Mouse (Mus musculus): ENCODE measurements at regions not wholly inside any gene's neighbourhood (a gene's known extent, or its start where the extent isn't known, plus 50 kb on each side); places are given as distances from the start of the nearest gene placed in this dataset.

DNA sequence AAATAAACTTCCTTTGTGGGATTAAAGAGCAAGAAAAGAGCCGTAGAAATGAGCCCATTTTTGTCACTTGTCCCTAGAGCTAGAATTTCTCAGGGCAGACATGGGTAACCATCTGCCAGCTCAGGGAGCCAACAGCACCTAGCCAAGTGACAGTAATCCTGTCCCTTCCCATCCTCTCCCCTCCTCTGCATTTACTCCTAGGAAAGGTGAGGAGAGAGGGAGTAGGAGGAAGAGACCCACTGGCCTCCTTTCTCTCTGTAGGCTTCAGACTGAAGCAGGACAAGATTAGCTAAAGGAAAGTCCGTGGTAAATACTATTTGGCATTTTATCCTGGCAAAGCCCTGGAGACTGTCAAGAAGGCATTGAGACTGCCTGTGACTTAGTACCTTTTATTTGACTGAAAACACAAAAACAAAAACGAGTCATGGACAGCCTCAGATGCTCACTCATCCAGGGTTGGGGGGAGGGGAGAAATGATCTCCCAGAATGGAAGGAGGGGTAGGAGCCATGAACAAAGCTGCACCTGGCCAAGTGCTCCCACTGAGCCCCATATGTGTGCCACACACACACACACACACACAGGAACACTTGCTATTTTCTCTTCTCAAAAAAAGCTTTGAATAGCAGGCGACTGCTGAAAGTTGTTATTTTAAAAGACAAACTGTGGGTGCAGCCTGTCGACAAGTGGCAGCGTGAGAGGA is 136.6 kb upstream of the Zfand5 start:
- H3K27ac ChIP-seq (ENCODE audit: insufficient read depth, low read length): no peak overlapping the region
- no peak overlapping the region for H3K9ac ChIP-seq (ENCODE audit: low read depth, poor library complexity, severe bottlenecking)
- no peaks in the 10 kb centered on the region for H3K27me3 ChIP-seq (ENCODE audit: control insufficient read depth, insufficient read depth, low read length, poor library complexity, severe bottlenecking)
- no peak for TF ChIP-seq POLR2A (IDR thresholded peaks at IDR 0.05; ENCODE audit: insufficient read depth, low read length)
- no peak for TF ChIP-seq EP300 (IDR thresholded peaks at IDR 0.05; ENCODE audit: insufficient read depth, low read depth, low read length)
- TF ChIP-seq CTCF (IDR thresholded peaks at IDR 0.05; ENCODE audit: low read depth, low read length): no peak
- H3K36me3 ChIP-seq (ENCODE audit: control insufficient read depth, insufficient read depth, low read length, poor library complexity, severe bottlenecking): no peaks in the 10 kb centered on the region
- H3K4me1 ChIP-seq (ENCODE audit: control insufficient read depth, insufficient read depth, low read length): peaks cover 1% of the 10 kb centered on the region
- no peaks in the 10 kb centered on the region for H3K9me3 ChIP-seq (replicated peaks; ENCODE audit: control insufficient read depth, insufficient read depth, low read length, poor library complexity, severe bottlenecking)
- no peak overlapping the region for H3K4me3 ChIP-seq (ENCODE audit: low read depth, low read length)

DNA sequence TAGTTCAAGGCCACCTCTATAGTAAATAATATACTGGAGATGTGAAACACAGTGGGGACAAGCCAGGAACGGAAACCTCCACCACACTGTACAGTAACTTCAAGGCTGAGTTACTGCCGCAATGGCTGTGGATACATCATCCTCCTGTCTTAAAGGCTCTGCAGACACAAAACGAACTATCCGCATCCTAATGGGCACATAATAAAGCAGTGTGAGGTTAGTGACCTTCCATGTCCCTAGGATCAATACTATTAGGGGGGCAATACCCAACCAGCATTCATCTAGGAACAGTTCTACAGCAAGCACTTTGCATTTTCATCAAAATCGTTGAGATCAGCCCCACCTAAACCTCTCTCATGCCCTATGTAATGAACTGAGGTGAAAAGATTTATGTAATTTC is 142.4 kb upstream of the Zfand5 start:
- H3K4me3 ChIP-seq (ENCODE audit: low read depth, low read length): no peak overlapping the region
- H3K9ac ChIP-seq (ENCODE audit: low read depth, poor library complexity, severe bottlenecking): no peak overlapping the region
- no peak overlapping the region for H3K27ac ChIP-seq (ENCODE audit: insufficient read depth, low read length)
- no peaks in the 10 kb centered on the region for H3K4me1 ChIP-seq (ENCODE audit: control insufficient read depth, insufficient read depth, low read length)
- no peaks in the 10 kb centered on the region for H3K36me3 ChIP-seq (ENCODE audit: control insufficient read depth, insufficient read depth, low read length, poor library complexity, severe bottlenecking)
- no peaks in the 10 kb centered on the region for H3K27me3 ChIP-seq (ENCODE audit: control insufficient read depth, insufficient read depth, low read length, poor library complexity, severe bottlenecking)
- no peak for TF ChIP-seq CTCF (IDR thresholded peaks at IDR 0.05; ENCODE audit: low read depth, low read length)
- no peak for TF ChIP-seq EP300 (IDR thresholded peaks at IDR 0.05; ENCODE audit: insufficient read depth, low read depth, low read length)
- TF ChIP-seq POLR2A (IDR thresholded peaks at IDR 0.05; ENCODE audit: insufficient read depth, low read length): no peak
- H3K9me3 ChIP-seq (replicated peaks; ENCODE audit: control insufficient read depth, insufficient read depth, low read length, poor library complexity, severe bottlenecking): no peaks in the 10 kb centered on the region

DNA sequence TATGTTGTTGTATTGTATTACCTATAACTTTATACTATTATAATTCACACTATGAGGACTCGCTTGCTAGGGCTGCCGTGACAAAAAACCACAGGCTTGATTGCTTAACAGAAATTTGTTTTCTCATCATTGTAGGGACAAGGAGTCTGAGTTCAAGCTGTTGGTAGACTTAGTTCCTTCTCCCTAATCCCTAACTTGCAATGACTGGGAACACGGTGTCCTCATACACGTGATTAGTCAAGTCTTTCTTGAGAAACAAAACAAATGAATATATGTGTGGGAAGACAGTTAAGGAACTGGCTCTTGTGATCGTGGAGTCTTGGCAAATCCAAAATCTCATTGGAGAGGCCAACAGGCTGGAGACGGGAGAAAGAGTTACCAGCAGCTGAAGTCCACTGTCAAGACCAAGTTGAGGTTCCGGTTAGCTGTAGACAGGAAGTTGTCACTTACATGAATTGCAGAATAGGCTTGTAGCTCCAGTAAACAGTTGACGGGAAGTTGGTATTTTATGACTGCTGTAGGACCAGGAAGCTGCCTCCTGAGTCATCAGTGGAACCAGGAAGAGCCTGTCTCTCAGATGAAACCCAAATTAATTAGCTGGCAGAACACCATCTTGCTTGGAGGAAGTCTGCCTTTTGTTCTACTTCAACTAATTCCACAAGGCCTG is 144.9 kb upstream of the Zfand5 start:
- H3K9ac ChIP-seq (ENCODE audit: low read depth, poor library complexity, severe bottlenecking): no peak overlapping the region
- no peaks in the 10 kb centered on the region for H3K4me1 ChIP-seq (ENCODE audit: control insufficient read depth, insufficient read depth, low read length)
- H3K4me3 ChIP-seq (ENCODE audit: low read depth, low read length): no peak overlapping the region
- H3K36me3 ChIP-seq (ENCODE audit: control insufficient read depth, insufficient read depth, low read length, poor library complexity, severe bottlenecking): no peaks in the 10 kb centered on the region
- H3K9me3 ChIP-seq (replicated peaks; ENCODE audit: control insufficient read depth, insufficient read depth, low read length, poor library complexity, severe bottlenecking): no peaks in the 10 kb centered on the region
- TF ChIP-seq CTCF (IDR thresholded peaks at IDR 0.05; ENCODE audit: low read depth, low read length): no peak
- TF ChIP-seq POLR2A (IDR thresholded peaks at IDR 0.05; ENCODE audit: insufficient read depth, low read length): no peak
- no peak overlapping the region for H3K27ac ChIP-seq (ENCODE audit: insufficient read depth, low read length)
- H3K27me3 ChIP-seq (ENCODE audit: control insufficient read depth, insufficient read depth, low read length, poor library complexity, severe bottlenecking): no peaks in the 10 kb centered on the region

DNA sequence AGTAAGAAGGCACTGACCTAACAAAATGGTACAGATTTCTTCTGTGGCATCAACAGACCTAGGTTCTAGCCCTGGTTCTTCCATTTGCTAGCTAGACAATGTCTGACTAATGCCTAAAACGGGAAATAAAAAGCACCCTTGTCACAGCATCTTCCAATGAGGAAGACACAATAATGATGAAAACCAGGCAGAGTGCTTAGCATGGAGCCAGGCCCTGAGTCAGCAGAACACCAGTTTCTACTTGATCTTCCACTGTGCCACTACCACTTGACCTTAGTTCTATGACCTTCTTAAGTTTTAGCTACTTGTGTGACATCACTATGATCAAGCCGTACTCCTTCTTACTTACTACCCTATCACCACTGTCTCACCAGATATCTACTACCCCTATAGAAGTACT is 145.4 kb upstream of the Zfand5 start:
- Histone ChIP-seq H3K27ac (ENCODE audit: insufficient read depth, low read length) (no peak overlapping the region), H3K9ac (ENCODE audit: low read depth, poor library complexity, severe bottlenecking) (no peak overlapping the region), H3K4me3 (ENCODE audit: low read depth, low read length) (no peak overlapping the region), H3K4me1 (ENCODE audit: control insufficient read depth, insufficient read depth, low read length) (no peaks in the 10 kb centered on the region), H3K36me3 (ENCODE audit: control insufficient read depth, insufficient read depth, low read length, poor library complexity, severe bottlenecking) (no peaks in the 10 kb centered on the region), H3K27me3 (ENCODE audit: control insufficient read depth, insufficient read depth, low read length, poor library complexity, severe bottlenecking) (no peaks in the 10 kb centered on the region), H3K9me3 (replicated peaks; ENCODE audit: control insufficient read depth, insufficient read depth, low read length, poor library complexity, severe bottlenecking) (no peaks in the 10 kb centered on the region)
- TF ChIP-seq EP300 (IDR thresholded peaks at IDR 0.05; ENCODE audit: insufficient read depth, low read depth, low read length): no peak
- no peak for TF ChIP-seq CTCF (IDR thresholded peaks at IDR 0.05; ENCODE audit: low read depth, low read length)
- no peak for TF ChIP-seq POLR2A (IDR thresholded peaks at IDR 0.05; ENCODE audit: insufficient read depth, low read length)

DNA sequence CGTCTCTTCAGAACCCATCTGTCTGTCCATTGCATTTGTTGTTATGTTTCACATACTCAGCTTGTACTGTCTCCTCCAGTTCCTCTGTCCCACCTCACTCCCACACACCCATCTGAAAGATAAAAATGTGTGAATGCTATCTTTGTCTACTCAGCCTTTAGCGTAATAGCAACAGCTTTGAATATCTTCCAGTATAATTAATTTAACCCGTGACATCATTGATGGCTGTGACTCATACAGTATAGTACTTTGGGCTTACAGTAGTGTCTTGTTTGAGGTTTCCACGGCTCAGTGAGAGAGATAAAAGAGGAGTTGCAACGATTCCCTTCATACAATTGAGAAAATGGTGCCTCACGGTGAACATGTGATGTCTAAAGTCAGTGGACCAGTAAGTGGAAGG is 152.6 kb upstream of the Zfand5 start:
- H3K27me3 ChIP-seq (ENCODE audit: control insufficient read depth, insufficient read depth, low read length, poor library complexity, severe bottlenecking): no peaks in the 10 kb centered on the region
- no peak overlapping the region for H3K27ac ChIP-seq (ENCODE audit: insufficient read depth, low read length)
- H3K4me1 ChIP-seq (ENCODE audit: control insufficient read depth, insufficient read depth, low read length): no peaks in the 10 kb centered on the region
- TF ChIP-seq EP300 (IDR thresholded peaks at IDR 0.05; ENCODE audit: insufficient read depth, low read depth, low read length) (no peak), CTCF (IDR thresholded peaks at IDR 0.05; ENCODE audit: low read depth, low read length) (no peak), POLR2A (IDR thresholded peaks at IDR 0.05; ENCODE audit: insufficient read depth, low read length) (no peak)
- no peaks in the 10 kb centered on the region for H3K36me3 ChIP-seq (ENCODE audit: control insufficient read depth, insufficient read depth, low read length, poor library complexity, severe bottlenecking)
- H3K4me3 ChIP-seq (ENCODE audit: low read depth, low read length): no peak overlapping the region
- H3K9ac ChIP-seq (ENCODE audit: low read depth, poor library complexity, severe bottlenecking): no peak overlapping the region
- no peaks in the 10 kb centered on the region for H3K9me3 ChIP-seq (replicated peaks; ENCODE audit: control insufficient read depth, insufficient read depth, low read length, poor library complexity, severe bottlenecking)

DNA sequence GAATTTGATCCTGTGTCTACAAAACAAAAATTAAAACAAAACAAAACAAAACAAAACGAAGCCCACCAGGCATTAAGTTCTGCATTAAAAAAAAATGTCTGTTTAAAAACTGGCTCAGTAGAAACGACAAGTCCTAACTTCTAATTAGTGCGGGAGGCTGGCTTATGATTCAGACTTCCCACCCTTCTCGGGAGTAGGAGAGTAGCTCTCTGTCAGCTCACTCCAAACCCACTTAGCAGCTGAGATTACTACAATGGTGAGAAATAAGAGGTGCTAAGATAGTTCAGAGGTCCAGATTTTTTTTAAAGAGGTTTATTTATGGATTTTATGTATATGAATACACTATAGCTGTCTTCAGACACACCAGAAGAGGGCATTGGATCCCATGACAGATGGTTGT is 153.3 kb upstream of the Zfand5 start:
- Histone ChIP-seq H3K9me3 (replicated peaks; ENCODE audit: control insufficient read depth, insufficient read depth, low read length, poor library complexity, severe bottlenecking) (no peaks in the 10 kb centered on the region), H3K27me3 (ENCODE audit: control insufficient read depth, insufficient read depth, low read length, poor library complexity, severe bottlenecking) (no peaks in the 10 kb centered on the region), H3K4me3 (ENCODE audit: low read depth, low read length) (no peak overlapping the region), H3K9ac (ENCODE audit: low read depth, poor library complexity, severe bottlenecking) (no peak overlapping the region), H3K4me1 (ENCODE audit: control insufficient read depth, insufficient read depth, low read length) (no peaks in the 10 kb centered on the region), H3K36me3 (ENCODE audit: control insufficient read depth, insufficient read depth, low read length, poor library complexity, severe bottlenecking) (no peaks in the 10 kb centered on the region), H3K27ac (ENCODE audit: insufficient read depth, low read length) (no peak overlapping the region)
- no peak for TF ChIP-seq POLR2A (IDR thresholded peaks at IDR 0.05; ENCODE audit: insufficient read depth, low read length)
- TF ChIP-seq CTCF (IDR thresholded peaks at IDR 0.05; ENCODE audit: low read depth, low read length): no peak
- TF ChIP-seq EP300 (IDR thresholded peaks at IDR 0.05; ENCODE audit: insufficient read depth, low read depth, low read length): no peak

All from ES-Bruce4 (cell line).